Mouse (Mus musculus): ENCODE measurements around the gene Mrpl10. TPM values are rescaled to one million over a fixed set of nuclear protein-coding genes. Genes with fewer than 3 reads are reported as not detected.
A peak's percentile ranks its signal among the peaks of the same experiment; 100 is the strongest.

Gene Mrpl10
- polyA plus RNA-seq, 1 experiment from 2014 or later: 80.1 TPM

DNA sequence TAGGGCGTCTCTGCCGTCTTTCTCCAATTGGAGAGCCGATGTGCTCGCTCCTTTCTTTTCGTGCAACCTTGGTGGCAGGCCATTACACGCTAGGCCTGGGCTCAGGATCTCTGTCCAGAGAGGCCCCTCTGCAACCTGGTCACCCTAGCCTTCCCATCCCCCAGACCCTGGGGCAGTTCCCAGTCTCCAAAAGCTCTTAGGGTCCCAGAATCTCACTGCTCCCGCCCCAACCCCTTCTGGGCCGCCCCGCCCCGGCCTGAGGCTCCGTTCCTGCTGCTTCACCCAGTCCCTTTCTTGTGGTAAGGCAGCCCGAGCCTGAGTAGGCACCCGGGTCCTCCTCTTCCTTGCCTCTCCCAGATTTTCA lies 22.0 kb upstream of the Mrpl10 start:
- WGBS: 4% methylated on average over 13 of the region's 13 CpGs
- H3K4me1 ChIP-seq (ENCODE audit: control insufficient read depth in 2 of 2, insufficient read depth in 2 of 2, low read length in 2 of 2): peaks cover 7 to 26% of the 10 kb centered on the region in 2 experiments; a peak in 3 of 4 replicates
- H3K27ac ChIP-seq (replicated peaks in 1 of 2; ENCODE audit: control insufficient read depth in 1 of 2, insufficient read depth in 1 of 2, low read depth in 2 of 2, low read length in 2 of 2): no peak overlapping the region
- H3K4me3 ChIP-seq (ENCODE audit: control insufficient read depth in 1 of 2, insufficient read depth in 1 of 2, low read depth in 1 of 2, low read length in 2 of 2): peak overlapping the region in 1 of 2 experiments; percentile 32; a peak in 1 of 4 replicates
- no peak overlapping the region for H3K9ac ChIP-seq (ENCODE audit: low read length)
- no peak for ATAC-seq (ENCODE audit: insufficient number of reproducible peaks, insufficient read depth, low FRiP score, low read depth)
- H3K36me3 ChIP-seq (ENCODE audit: control insufficient read depth, insufficient read depth, low read length): no peaks in the 10 kb centered on the region
- H3K9me3 ChIP-seq (ENCODE audit: control insufficient read depth, low read length): no peaks in the 10 kb centered on the region
- H3K4me2 ChIP-seq (ENCODE audit: low read length): 0 out of 2 replicates have a peak overlapping the region, but pooled peaks have one; percentile 55
- H3K27me3 ChIP-seq (ENCODE audit: control insufficient read depth, insufficient read depth, low read length): peaks cover 90% of the 10 kb centered on the region

DNA sequence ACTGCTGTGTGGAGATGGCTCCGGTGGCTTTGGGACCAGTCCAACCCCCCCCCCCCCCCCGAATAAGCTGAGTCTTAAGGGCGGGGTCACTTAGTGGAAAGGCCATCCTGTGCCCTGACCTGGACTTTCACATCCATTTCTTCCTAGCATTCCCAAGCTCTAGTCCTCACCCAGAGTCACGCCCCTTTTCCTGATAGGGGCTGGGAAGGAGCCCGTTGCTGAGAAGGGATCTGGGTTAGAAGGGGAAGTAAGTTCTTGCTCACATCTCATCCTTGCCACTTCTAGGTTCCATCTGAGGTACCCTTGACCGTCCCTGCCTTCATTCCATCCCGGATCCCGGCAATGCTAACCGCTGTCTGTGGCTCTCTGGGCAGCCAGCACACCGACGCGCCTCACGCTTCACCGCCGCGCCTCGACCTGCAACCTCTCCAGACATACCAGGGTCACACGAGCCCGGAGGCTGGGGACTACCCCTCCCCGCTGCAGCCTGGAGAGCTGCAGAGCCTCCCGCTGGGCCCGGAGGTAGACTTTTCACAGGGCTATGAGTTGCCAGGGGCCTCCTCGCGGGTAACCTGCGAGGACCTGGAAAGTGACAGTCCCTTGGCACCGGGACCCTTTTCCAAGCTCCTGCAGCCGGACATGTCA lies 20.1 kb upstream of the Mrpl10 start:
- WGBS: under 1% methylated on average over 26 of the region's 27 CpGs
- no peak for ATAC-seq (ENCODE audit: insufficient number of reproducible peaks, insufficient read depth, low FRiP score, low read depth)
- H3K9ac ChIP-seq (ENCODE audit: low read length): peak overlapping the region; percentile 72; the same call in 1 of the 2 replicates
- H3K36me3 ChIP-seq (ENCODE audit: control insufficient read depth, insufficient read depth, low read length): no peaks in the 10 kb centered on the region
- H3K4me1 ChIP-seq (ENCODE audit: control insufficient read depth in 2 of 2, insufficient read depth in 2 of 2, low read length in 2 of 2): peaks cover 13 to 38% of the 10 kb centered on the region in 2 experiments; a peak in 3 of 4 replicates
- no peaks in the 10 kb centered on the region for H3K9me3 ChIP-seq (ENCODE audit: control insufficient read depth, low read length)
- H3K27me3 ChIP-seq (ENCODE audit: control insufficient read depth, insufficient read depth, low read length): peaks cover 87% of the 10 kb centered on the region
- no peak overlapping the region for H3K27ac ChIP-seq (replicated peaks in 1 of 2; ENCODE audit: control insufficient read depth in 1 of 2, insufficient read depth in 1 of 2, low read depth in 2 of 2, low read length in 2 of 2)
- peak overlapping the region; percentile 92 for H3K4me2 ChIP-seq (ENCODE audit: low read length)
- peak overlapping the region; percentile 53 to 58; a peak in 3 of 4 replicates for H3K4me3 ChIP-seq (ENCODE audit: control insufficient read depth in 1 of 2, insufficient read depth in 1 of 2, low read depth in 1 of 2, low read length in 2 of 2)

DNA sequence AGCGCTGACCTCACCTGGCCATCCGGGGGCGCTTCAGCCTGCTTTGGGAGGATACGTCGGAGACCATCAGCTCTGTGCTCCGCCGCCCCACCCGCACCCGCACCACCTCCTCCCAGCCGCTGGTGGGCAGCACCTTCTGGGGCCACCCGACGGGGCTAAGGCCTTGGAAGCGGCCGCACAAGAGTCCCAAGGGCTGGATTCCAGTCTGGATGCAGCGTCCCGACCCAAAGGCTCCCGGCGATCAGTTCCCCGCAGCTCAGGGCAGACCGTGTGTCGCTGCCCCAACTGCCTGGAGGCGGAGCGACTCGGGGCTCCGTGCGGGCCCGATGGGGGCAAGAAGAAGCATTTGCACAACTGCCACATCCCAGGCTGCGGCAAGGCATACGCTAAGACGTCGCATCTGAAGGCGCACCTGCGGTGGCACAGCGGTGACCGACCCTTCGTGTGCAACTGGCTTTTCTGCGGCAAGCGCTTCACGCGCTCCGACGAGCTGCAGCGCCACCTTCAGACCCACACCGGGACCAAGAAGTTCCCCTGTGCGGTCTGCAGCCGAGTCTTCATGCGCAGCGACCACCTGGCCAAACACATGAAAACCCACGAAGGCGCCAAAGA lies 19.4 kb upstream of the Mrpl10 start:
- ATAC-seq (ENCODE audit: insufficient number of reproducible peaks, insufficient read depth, low FRiP score, low read depth): 0 out of 2 replicates have a peak, but pooled peaks have one; percentile 13
- Histone ChIP-seq H3K27me3 (ENCODE audit: control insufficient read depth, insufficient read depth, low read length) (peaks cover 80% of the 10 kb centered on the region), H3K4me3 (ENCODE audit: control insufficient read depth in 1 of 2, insufficient read depth in 1 of 2, low read depth in 1 of 2, low read length in 2 of 2) (peak overlapping the region; percentile 53 to 58), H3K27ac (replicated peaks in 1 of 2; ENCODE audit: control insufficient read depth in 1 of 2, insufficient read depth in 1 of 2, low read depth in 2 of 2, low read length in 2 of 2) (no peak overlapping the region), H3K9ac (ENCODE audit: low read length) (peak overlapping the region; percentile 72), H3K9me3 (ENCODE audit: control insufficient read depth, low read length) (no peaks in the 10 kb centered on the region), H3K36me3 (ENCODE audit: control insufficient read depth, insufficient read depth, low read length) (no peaks in the 10 kb centered on the region), H3K4me2 (ENCODE audit: low read length) (peak overlapping the region; percentile 92), H3K4me1 (ENCODE audit: control insufficient read depth in 2 of 2, insufficient read depth in 2 of 2, low read length in 2 of 2) (peaks cover 13 to 38% of the 10 kb centered on the region in 2 experiments; a peak in 3 of 4 replicates)
- WGBS: under 1% methylated on average over 50 of the region's 50 CpGs

DNA sequence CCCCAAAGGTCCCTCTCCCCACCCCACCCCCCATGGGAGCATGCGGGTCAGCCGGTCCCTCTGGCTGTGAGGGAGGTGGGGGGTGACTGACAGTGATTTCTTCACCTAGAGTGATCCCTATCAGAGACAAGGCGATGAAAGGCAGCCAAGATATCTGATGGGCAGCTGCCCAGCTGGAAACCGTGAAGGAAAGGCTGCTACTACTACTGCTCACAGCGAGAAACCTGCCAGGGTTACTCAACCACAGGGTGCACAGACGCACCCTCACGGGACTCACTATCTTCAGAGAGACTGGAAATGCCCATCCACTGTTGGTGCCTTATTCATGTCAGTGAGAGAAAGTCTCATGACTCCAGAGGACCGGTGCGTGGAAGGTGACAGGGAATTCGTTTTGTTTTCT lies 16.4 kb upstream of the Mrpl10 start:
- WGBS: 19% methylated on average over 10 of the region's 10 CpGs
- peaks cover 13 to 27% of the 10 kb centered on the region in 2 experiments; a peak in 3 of 4 replicates for H3K4me1 ChIP-seq (ENCODE audit: control insufficient read depth in 2 of 2, insufficient read depth in 2 of 2, low read length in 2 of 2)
- H3K4me2 ChIP-seq (ENCODE audit: low read length): peak overlapping the region; percentile 74; the same call in 1 of the 2 replicates
- H3K9ac ChIP-seq (ENCODE audit: low read length): no peak overlapping the region
- H3K27ac ChIP-seq (replicated peaks in 1 of 2; ENCODE audit: control insufficient read depth in 1 of 2, insufficient read depth in 1 of 2, low read depth in 2 of 2, low read length in 2 of 2): no peak overlapping the region
- peaks cover 56% of the 10 kb centered on the region for H3K27me3 ChIP-seq (ENCODE audit: control insufficient read depth, insufficient read depth, low read length)
- no peak for ATAC-seq (ENCODE audit: insufficient number of reproducible peaks, insufficient read depth, low FRiP score, low read depth)
- no peak overlapping the region for H3K4me3 ChIP-seq (ENCODE audit: control insufficient read depth in 1 of 2, insufficient read depth in 1 of 2, low read depth in 1 of 2, low read length in 2 of 2)
- H3K9me3 ChIP-seq (ENCODE audit: control insufficient read depth, low read length): no peaks in the 10 kb centered on the region
- H3K36me3 ChIP-seq (ENCODE audit: control insufficient read depth, insufficient read depth, low read length): no peaks in the 10 kb centered on the region

DNA sequence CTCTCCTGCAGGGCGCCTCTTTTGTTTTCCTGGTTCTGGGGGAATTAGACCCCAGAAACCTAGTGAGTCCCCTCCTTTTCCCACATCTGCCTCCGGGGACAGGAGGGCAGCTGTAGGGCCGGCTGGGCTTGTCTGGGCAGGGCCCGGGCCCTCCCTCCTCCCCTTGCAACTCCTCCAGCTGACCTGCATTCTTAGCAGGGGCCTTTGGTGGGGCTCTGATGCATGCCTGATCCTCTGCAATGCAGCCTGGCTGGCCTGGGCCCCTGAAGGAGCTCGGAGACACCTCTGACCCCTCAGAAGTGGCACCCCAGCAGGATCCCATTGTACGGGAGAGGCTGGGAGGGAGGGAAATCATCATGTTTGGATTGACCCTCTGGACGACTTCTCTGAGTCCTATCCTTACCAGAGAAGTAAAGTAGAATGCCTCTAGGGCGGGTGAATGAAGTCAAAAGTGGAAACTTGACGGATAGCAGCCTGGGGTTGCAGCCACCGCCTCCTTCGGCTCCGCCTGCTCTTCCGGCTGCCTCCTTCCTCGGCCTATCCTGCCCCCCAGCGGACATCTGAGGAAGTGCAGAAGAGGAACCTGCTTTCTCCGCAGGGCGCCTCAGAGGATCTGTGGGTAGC lies 15.5 kb upstream of the Mrpl10 start:
- Histone ChIP-seq H3K9me3 (ENCODE audit: control insufficient read depth, low read length) (no peaks in the 10 kb centered on the region), H3K4me1 (ENCODE audit: control insufficient read depth in 2 of 2, insufficient read depth in 2 of 2, low read length in 2 of 2) (peaks cover 18 to 27% of the 10 kb centered on the region in 2 experiments), H3K36me3 (ENCODE audit: control insufficient read depth, insufficient read depth, low read length) (no peaks in the 10 kb centered on the region), H3K27me3 (ENCODE audit: control insufficient read depth, insufficient read depth, low read length) (peaks cover 48% of the 10 kb centered on the region), H3K27ac (replicated peaks in 1 of 2; ENCODE audit: control insufficient read depth in 1 of 2, insufficient read depth in 1 of 2, low read depth in 2 of 2, low read length in 2 of 2) (peak overlapping the region; percentile 62 to 67), H3K4me3 (ENCODE audit: control insufficient read depth in 1 of 2, insufficient read depth in 1 of 2, low read depth in 1 of 2, low read length in 2 of 2) (peak overlapping the region; percentile 30 to 35), H3K9ac (ENCODE audit: low read length) (peak overlapping the region; percentile 74), H3K4me2 (ENCODE audit: low read length) (peak overlapping the region; percentile 74)
- WGBS: 3% methylated on average over 17 of the region's 17 CpGs
- ATAC-seq (ENCODE audit: insufficient number of reproducible peaks, insufficient read depth, low FRiP score, low read depth): peak; percentile 36; the same call in 1 of the 2 replicates

DNA sequence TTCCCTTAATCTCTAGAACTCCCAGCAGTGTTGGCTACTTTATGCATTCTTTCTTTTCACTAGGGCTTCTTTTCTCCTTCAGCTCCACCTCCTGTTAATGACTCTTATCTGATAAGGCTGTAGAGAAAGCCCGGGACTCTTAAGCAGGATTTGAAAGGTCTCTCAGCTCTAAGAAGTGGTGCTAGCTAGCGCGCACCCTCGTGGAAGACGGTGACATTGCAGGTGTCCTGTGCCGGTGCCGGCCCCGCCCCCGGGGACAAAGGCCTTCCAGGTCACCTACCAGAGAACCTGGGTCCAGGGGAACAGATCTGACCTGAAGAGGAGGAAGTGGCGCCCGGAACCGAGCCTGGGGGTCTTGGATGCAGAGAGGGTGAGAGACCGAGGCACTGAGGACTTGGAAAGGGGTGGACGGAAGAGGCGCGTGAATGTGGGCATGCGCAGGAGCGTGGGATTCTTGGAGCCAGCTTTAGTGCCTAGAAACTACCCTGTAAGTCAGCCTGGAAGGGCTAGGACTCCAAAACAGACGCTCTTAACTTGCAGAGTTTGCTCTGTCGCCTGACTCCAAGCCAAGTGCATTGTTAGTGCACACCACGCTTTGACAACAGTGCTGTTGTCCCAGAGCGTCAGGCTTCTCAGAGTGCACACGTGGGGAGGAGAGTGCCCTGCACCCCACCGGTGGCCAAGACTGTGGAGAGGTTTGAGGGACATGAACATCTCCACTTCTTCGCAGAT lies 11.5 kb upstream of the Mrpl10 start, which contains the start of gene Scrn2:
Scrn2 (plus strand) TSS at position 253 of the 732 bp plus-strand sequence.
- H3K36me3 ChIP-seq (ENCODE audit: control insufficient read depth, insufficient read depth, low read length): peaks cover 16% of the 10 kb centered on the region; the same call in 1 of the 2 replicates
- H3K4me1 ChIP-seq (ENCODE audit: control insufficient read depth in 2 of 2, insufficient read depth in 2 of 2, low read length in 2 of 2): peaks cover 11 to 13% of the 10 kb centered on the region in 2 experiments
- peak within 1 kb of the TSS; percentile 58 to 65 for H3K27ac ChIP-seq (replicated peaks in 1 of 2; ENCODE audit: control insufficient read depth in 1 of 2, insufficient read depth in 1 of 2, low read depth in 2 of 2, low read length in 2 of 2)
- peak within 1 kb of the TSS; percentile 66 for H3K4me2 ChIP-seq (ENCODE audit: low read length)
- H3K4me3 ChIP-seq (ENCODE audit: control insufficient read depth in 1 of 2, insufficient read depth in 1 of 2, low read depth in 1 of 2, low read length in 2 of 2): peak within 1 kb of the TSS; percentile 58 to 80
- H3K27me3 ChIP-seq (ENCODE audit: control insufficient read depth, insufficient read depth, low read length): peaks cover 9% of the 10 kb centered on the region
- peak within 1 kb of the TSS; percentile 74 for H3K9ac ChIP-seq (ENCODE audit: low read length)
- no peaks in the 10 kb centered on the region for H3K9me3 ChIP-seq (ENCODE audit: control insufficient read depth, low read length)
- ATAC-seq (ENCODE audit: insufficient number of reproducible peaks, insufficient read depth, low FRiP score, low read depth): no peak
- whole genome bisulfite sequencing: 1% methylated on average over 25 of the region's 25 CpGs

DNA sequence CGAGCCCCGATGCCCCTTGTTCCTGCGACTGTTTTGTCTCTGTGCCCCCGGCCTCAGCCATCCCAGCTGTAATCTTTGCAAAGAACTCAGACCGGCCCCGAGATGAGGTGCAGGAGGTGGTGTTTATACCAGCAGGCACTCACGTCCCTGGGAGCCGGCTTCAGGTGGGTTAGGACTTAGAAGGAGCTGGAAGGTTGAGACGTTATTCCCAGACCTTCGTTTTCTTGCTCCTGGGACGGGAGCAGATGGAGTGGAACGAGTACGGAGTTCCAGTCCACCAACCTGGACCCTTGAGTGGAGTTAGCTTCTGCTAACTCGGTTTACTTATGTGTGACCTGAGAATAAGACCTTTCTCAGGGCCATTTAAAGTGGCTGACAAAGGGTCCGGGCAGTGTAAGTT lies 10.9 kb upstream of the Mrpl10 start:
- no peak for ATAC-seq (ENCODE audit: insufficient number of reproducible peaks, insufficient read depth, low FRiP score, low read depth)
- Histone ChIP-seq H3K9me3 (ENCODE audit: control insufficient read depth, low read length) (no peaks in the 10 kb centered on the region), H3K27me3 (ENCODE audit: control insufficient read depth, insufficient read depth, low read length) (0 out of 2 replicates have a peak, but pooled peaks cover 3% of the 10 kb centered on the region), H3K4me3 (ENCODE audit: control insufficient read depth in 1 of 2, insufficient read depth in 1 of 2, low read depth in 1 of 2, low read length in 2 of 2) (peak overlapping the region; percentile 58 to 80), H3K4me1 (ENCODE audit: control insufficient read depth in 2 of 2, insufficient read depth in 2 of 2, low read length in 2 of 2) (peaks cover 6 to 11% of the 10 kb centered on the region in 2 experiments), H3K36me3 (ENCODE audit: control insufficient read depth, insufficient read depth, low read length) (peaks cover 16% of the 10 kb centered on the region; the same call in 1 of the 2 replicates), H3K9ac (ENCODE audit: low read length) (peak overlapping the region; percentile 74), H3K27ac (replicated peaks in 1 of 2; ENCODE audit: control insufficient read depth in 1 of 2, insufficient read depth in 1 of 2, low read depth in 2 of 2, low read length in 2 of 2) (no peak overlapping the region), H3K4me2 (ENCODE audit: low read length) (peak overlapping the region; percentile 66)
- 22% methylated on average over 15 of the region's 15 CpGs for WGBS
